Mouse (Mus musculus) heart, embryonic 11.5 days (tissue): Measurements from ENCODE around the gene Spaar. TPM values are rescaled to one million over a fixed set of nuclear protein-coding genes. Genes with fewer than 3 reads are reported as not detected.
A peak's percentile ranks its signal among the peaks of the same experiment; 100 is the strongest.

ENCODE experiments used
- ATAC-seq: fragments of 200-750 bp; cut with Nextera tagmentation; replicated peaks from 2 replicates; pipeline ENCODE4 v1.8.0; 2017; ENCODE audit warnings: moderate library complexity; ENCODE audit not compliant: insufficient number of reproducible peaks, low FRiP score, low TSS enrichment
- H3K27ac ChIP-seq: fragments of 300-500 bp; sonication (generic); 2 replicates; pipeline ENCODE4 v1.5.1; 2014; ENCODE audit warnings: mild to moderate bottlenecking, low read depth, low read length
- H3K27me3 ChIP-seq: fragments of 300-500 bp; sonication (generic); 2 replicates; pipeline ENCODE4 v1.6.1; 2014; ENCODE audit warnings: mild to moderate bottlenecking, low read length, mixed read lengths; ENCODE audit not compliant: control insufficient read depth, insufficient read depth
- H3K36me3 ChIP-seq: fragments of 300-500 bp; sonication (generic); 2 replicates; pipeline ENCODE4 v1.6.1; 2014; ENCODE audit warnings: mild to moderate bottlenecking, low read length, moderate library complexity, mixed read lengths; ENCODE audit not compliant: control insufficient read depth, insufficient read depth
- H3K4me1 ChIP-seq: fragments of 300-500 bp; sonication (generic); 2 replicates; pipeline ENCODE4 v1.6.1; 2014; ENCODE audit warnings: low read length; ENCODE audit not compliant: control insufficient read depth, insufficient read depth
- H3K4me2 ChIP-seq: fragments of 300-500 bp; sonication (generic); 2 replicates; pipeline ENCODE4 v1.6.1; 2014; ENCODE audit warnings: mild to moderate bottlenecking, moderate library complexity
- H3K4me3 ChIP-seq: fragments of 300-500 bp; sonication (generic); 2 replicates; pipeline ENCODE4 v1.5.1; 2014; ENCODE audit warnings: low read depth, low read length
- H3K9ac ChIP-seq: fragments of 300-500 bp; sonication (generic); 2 replicates; pipeline ENCODE4 v1.6.1; 2014; ENCODE audit warnings: mild to moderate bottlenecking, low read depth, low read length, moderate library complexity
- H3K9me3 ChIP-seq: fragments of 300-500 bp; sonication (generic); replicated peaks from 2 replicates; pipeline ENCODE4 v1.6.1; 2016; ENCODE audit warnings: low read length; ENCODE audit not compliant: control insufficient read depth
- WGBS: fragments of 180-500 bp; shearing (Covaris S2); extraction: QIAGEN DNeasy Blood & Tissue Kit; methylation state at CpG from one replicate; pipeline ENCODE4 v1.1.7; 2014; ENCODE audit not compliant: insufficient replicate concordance; 5-methylcytosine and 5-hydroxymethylcytosine counted together
- polyA plus RNA-seq: library from polyadenylated mRNA; unstranded; fragments of >200 nt; fragmentation: Nextera tagmentation; extraction: Ambion mirVana; gene quantifications from 2 replicates; pipeline ENCODE4 v1.2.1, GENCODE M21; 2014

Spaar gene
- polyA plus RNA-seq, 1 experiment from 2014 or later, result 0.16 TPM

DNA sequence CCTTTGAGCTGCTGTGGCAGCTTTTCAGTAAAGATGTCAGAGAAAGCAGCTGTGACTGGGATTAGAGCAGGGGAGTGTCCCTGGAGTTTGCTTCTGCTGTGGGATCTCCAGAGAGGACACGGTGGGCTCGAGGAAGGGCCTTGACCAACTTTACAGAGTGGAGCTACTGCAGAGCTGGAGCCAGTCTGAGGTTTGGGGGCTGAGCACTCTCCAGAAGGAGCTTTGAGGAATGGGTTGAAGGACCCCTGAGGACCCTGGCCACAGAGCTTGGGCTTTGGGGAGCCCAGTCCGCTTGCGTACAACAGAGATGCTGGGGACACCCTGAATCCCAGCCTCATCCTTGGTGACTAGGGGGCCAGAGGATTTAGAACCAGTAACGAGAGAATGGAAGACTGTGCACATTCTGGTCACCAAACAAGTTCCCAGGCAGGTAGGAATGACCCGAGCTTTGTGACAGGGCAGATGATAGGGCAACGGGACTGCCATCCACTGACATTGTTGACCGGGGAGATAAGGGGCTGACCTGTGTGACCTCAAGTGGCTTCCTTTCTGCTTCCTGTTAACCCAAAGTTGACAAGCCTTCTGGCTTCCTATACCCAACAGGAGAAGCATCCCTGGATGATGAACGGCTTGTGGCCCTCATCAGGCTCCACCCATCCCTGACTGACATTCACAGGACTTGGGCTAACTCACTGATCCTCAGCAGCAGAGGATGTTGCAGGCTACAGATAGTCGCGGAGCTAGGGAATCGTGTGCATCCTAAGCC lies 3.4 kb upstream of the Spaar start:
- Histone ChIP-seq H3K4me3 (no peak overlapping the region), H3K9ac (no peak overlapping the region), H3K4me1 (peaks cover 42% of the 10 kb centered on the region), H3K27ac (no peak overlapping the region), H3K36me3 (no peaks in the 10 kb centered on the region), H3K9me3 (no peaks in the 10 kb centered on the region), H3K4me2 (no peak overlapping the region), H3K27me3 (no peaks in the 10 kb centered on the region)
- 41% methylated on average over 12 of the region's 12 CpGs for WGBS
- no peak for ATAC-seq

DNA sequence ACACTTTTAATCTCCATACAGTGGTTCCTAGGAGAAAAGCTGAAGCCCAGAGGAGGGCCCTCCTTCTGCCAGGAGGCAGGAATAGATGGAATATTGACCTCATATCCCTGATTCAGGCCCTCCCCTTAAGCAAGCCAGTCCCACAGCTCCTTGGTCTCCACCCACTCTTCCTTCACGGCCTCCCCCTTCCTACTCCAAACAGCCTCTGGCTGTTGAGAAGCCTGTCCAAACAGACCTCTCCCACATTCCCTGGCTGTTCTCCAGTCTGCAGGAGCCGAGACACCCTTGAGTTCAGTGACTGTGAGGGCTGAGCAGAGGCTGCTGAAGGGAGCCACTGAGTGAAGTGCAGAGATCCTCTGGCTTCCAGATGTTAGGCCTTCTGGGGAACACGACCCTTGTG lies 2.8 kb upstream of the Spaar start, which contains the start of gene Hrct1:
Hrct1 (plus strand) TSS at position 194 of the 400 bp plus-strand sequence.
- WGBS, result 14% methylated on average over 3 of the region's 3 CpGs
- Histone ChIP-seq H3K27me3 (no peaks in the 10 kb centered on the region), H3K27ac (peak within 1 kb of the TSS; percentile 80), H3K9ac (no peak within 1 kb of the TSS), H3K4me1 (peaks cover 42% of the 10 kb centered on the region), H3K4me2 (no peak within 1 kb of the TSS), H3K36me3 (no peaks in the 10 kb centered on the region), H3K4me3 (no peak within 1 kb of the TSS), H3K9me3 (no peaks in the 10 kb centered on the region)
- ATAC-seq, result peak; percentile 41; the same call in 1 of the 2 replicates

DNA sequence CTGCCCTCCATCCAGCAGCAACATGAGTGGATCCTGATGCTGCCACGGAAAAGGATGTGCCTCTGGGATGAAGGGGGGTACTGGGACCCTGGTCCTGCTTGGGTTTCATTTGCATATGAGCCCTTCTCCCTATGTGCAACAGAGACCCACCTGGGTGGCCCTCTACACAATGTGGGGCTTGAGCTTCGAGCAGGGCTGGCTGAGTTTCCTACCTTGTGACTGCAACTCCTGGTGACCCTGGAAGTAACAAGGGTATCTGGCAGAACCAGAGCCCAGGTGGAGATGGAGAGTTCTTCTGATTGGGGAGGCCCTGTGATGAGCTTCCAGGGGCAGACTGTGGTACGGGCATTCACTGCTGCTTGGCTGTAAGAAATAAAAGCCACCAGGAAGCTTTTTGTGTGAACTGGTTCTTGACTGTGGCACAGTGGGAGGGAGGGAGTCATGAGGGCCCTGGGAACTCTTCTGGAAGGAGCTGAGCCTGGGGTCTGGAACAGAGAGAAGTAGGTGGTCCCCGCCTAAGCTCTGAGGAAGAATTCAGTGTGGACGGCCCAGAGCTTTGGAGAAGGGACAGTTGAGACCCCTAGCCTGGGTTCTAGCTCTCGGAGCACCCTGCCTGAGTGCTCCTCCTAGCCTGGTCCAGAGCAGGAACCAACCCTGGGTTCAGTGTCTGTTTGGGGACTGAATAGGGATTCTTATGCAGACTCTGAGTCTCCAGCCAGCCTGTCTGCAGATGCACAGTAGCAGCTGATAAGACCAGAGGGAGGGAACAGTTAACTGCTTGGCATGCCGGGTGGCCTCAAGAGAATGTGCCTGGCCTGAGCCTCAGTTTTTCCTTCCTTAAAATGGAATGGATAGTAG lies 1.9 kb upstream of the Spaar start:
- H3K4me1 ChIP-seq, result peaks cover 43% of the 10 kb centered on the region
- no peak overlapping the region for H3K4me3 ChIP-seq
- H3K27ac ChIP-seq, result peak overlapping the region; percentile 80
- no peaks in the 10 kb centered on the region for H3K9me3 ChIP-seq
- H3K36me3 ChIP-seq, result no peaks in the 10 kb centered on the region
- ATAC-seq, result no peak
- no peak overlapping the region for H3K9ac ChIP-seq
- peak overlapping the region; percentile 22; the same call in 1 of the 2 replicates for H3K4me2 ChIP-seq
- 43% methylated on average over 7 of the region's 7 CpGs for WGBS
- H3K27me3 ChIP-seq, result no peaks in the 10 kb centered on the region

DNA sequence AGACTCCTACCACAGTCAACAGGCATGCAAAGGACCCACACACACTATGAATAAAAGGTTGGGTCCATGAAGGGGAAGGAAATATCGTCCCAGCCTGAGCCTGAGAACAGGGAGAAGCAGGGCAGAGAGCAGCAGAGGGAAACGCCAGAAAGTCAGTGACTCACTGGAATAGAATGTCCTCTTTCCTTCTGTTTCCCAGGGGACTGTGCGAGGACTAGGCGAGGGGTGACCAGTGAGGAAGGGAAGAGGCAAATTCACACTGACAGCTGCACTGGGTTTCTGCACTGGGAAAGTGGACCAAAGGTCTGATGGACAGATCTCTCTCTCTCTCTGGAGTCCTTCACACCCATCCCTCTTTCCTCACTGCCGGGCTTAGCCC lies 1.3 kb upstream of the Spaar start:
- 17% methylated on average over 5 of the region's 5 CpGs for WGBS
- Histone ChIP-seq H3K36me3 (no peaks in the 10 kb centered on the region), H3K4me1 (peaks cover 48% of the 10 kb centered on the region), H3K27ac (peak overlapping the region; percentile 80), H3K27me3 (no peaks in the 10 kb centered on the region), H3K9ac (0 out of 2 replicates have a peak overlapping the region, but pooled peaks have one; percentile 56), H3K9me3 (no peaks in the 10 kb centered on the region), H3K4me3 (no peak overlapping the region), H3K4me2 (peak overlapping the region; percentile 27; the same call in 1 of the 2 replicates)
- ATAC-seq, result peak; percentile 11; the same call in 1 of the 2 replicates

DNA sequence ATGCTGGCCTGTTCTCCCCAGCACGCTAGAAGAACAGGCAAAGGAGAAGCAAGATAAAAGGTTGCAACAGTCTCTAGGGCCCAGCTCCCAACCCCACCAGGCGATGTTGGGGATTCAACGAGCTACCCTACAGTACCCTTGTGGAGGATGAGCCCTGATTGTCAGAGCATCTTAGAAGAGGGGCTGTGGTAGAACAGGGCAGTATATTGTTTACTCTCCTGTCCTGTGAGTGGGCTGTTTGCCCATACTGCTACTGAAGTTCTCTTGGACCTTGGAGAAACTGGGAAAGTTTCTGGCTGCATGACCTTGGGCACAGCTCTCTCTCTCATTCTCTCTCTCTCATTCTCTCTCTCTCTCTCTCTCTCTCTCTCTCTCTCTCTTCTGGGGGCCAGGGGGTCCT lies 708 bp upstream of the Spaar start:
- Histone ChIP-seq H3K27me3 (no peaks in the 10 kb centered on the region), H3K4me1 (peaks cover 48% of the 10 kb centered on the region), H3K4me2 (no peak overlapping the region), H3K9me3 (no peaks in the 10 kb centered on the region), H3K27ac (peak overlapping the region; percentile 80), H3K9ac (no peak overlapping the region), H3K4me3 (no peak overlapping the region), H3K36me3 (no peaks in the 10 kb centered on the region)
- no peak for ATAC-seq
- WGBS, result 41% methylated on average over 3 of the region's 3 CpGs

DNA sequence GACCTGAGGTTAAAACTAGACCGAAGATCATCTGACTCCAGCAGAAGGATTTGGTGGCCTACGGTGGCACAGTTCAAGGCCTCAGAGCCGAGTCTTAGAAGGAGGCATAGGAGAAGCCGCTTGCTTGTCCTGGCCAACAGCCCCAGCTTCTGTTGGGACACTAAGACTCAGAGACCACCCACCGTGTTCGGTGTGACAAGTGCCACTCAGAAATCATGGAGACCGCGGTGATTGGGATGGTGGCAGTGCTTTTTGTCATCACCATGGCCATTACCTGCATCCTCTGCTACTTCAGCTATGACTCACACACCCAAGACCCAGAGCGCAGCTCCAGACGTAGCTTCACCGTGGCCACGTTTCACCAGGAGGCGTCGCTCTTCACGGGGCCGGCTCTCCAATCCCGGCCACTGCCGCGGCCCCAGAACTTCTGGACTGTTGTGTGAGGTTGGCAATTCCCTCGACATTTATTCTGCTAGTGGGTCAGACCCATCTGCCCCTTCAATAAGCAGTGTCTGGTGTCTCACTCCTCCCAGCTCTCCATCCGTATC lies 990 bp downstream of the Spaar start:
- H3K9ac ChIP-seq, result no peak overlapping the region
- H3K27me3 ChIP-seq, result no peaks in the 10 kb centered on the region
- no peaks in the 10 kb centered on the region for H3K36me3 ChIP-seq
- peaks cover 48% of the 10 kb centered on the region for H3K4me1 ChIP-seq
- no peak overlapping the region; the same call in 1 of the 2 replicates for H3K4me2 ChIP-seq
- no peak for ATAC-seq
- H3K27ac ChIP-seq, result no peak overlapping the region
- no peaks in the 10 kb centered on the region for H3K9me3 ChIP-seq
- WGBS, result 50% methylated on average over 21 of the region's 21 CpGs
- no peak overlapping the region for H3K4me3 ChIP-seq

DNA sequence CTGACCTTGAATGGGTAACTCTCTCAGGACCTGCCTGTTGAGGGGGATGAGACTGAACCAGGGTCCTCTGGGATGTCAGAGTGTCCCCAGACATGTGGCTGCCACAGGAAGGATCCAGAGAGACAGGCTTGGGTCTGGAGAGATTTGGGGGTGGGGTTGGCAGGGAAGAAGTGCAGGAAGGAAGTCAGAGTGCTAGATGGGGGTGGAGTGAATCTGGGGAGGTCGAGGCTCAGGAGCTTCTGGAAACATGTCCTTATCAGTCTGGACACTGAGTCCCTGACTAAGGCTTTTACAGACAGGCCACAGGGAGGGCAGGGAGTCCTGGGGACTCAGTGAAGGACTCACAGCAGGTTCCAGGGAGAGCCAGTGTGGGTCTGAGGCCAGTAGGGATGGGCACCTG lies 2.3 kb downstream of the Spaar start:
- Histone ChIP-seq H3K36me3 (no peaks in the 10 kb centered on the region), H3K9me3 (no peaks in the 10 kb centered on the region), H3K4me3 (no peak overlapping the region), H3K4me1 (peaks cover 42% of the 10 kb centered on the region), H3K9ac (no peak overlapping the region), H3K4me2 (no peak overlapping the region), H3K27ac (no peak overlapping the region), H3K27me3 (no peaks in the 10 kb centered on the region)
- no peak for ATAC-seq
- WGBS, result 4% methylated on average over 1 of the region's 1 CpGs

DNA sequence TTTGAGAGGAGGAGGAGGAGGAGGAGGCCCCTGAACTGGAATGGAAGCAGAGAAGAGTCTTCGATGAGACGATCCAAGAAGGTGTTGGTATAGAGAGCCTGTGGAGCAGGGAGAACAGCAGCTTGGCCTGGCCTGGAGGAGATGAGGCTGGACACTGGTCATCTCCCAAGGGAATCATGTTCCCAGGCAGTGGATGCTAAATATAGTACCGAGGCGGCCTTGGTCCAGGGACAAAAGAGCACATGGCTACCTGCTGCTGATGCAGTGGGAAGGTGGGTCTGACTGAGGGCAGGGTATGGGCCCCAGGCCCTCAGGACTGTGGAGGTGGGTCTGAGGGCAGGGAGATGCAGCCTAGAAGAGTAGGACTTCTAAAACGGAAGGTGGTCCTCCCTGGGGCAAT lies 3.4 kb downstream of the Spaar start:
- Histone ChIP-seq H3K27ac (no peak overlapping the region), H3K4me2 (no peak overlapping the region), H3K4me3 (no peak overlapping the region), H3K27me3 (no peaks in the 10 kb centered on the region), H3K4me1 (peaks cover 33% of the 10 kb centered on the region), H3K9ac (no peak overlapping the region), H3K9me3 (no peaks in the 10 kb centered on the region), H3K36me3 (no peaks in the 10 kb centered on the region)
- WGBS, result 63% methylated on average over 5 of the region's 5 CpGs
- ATAC-seq, result no peak
